ENCODE assay signal across 14 mouse cellular contexts in genomic region chr2:149873346-149873745, GRCm38 (mm10). TPM values are rescaled to one million over a fixed set of nuclear protein-coding genes. Genes with fewer than 3 reads are reported as not detected.
DNase-seq lines count a peak whose midpoint lies in the region; ATAC-seq lines count a peak whose summit lies in the region.
"Had no signal": no experiment of that assay in that cellular context is flagged by ENCODE, and none has a peak within 500 bp of the region (broad histone marks: within the 10 kb centered on the region; RNA-seq: fewer than 3 reads in every experiment).

No protein-coding gene starts in this region.

- no peak overlapping the region for H3K4me3 ChIP-seq in heart, embryonic 15.5 days
- H3K4me3 ChIP-seq: embryonic facial prominence, embryonic 12.5 days; stomach, embryonic 15.5 days had no signal

- H3K9me3 ChIP-seq in heart, embryonic 15.5 days (replicated peaks): no peaks in the 10 kb centered on the region
- H3K9me3 ChIP-seq: embryonic facial prominence, embryonic 12.5 days; stomach, embryonic 15.5 days had no signal

- intact Hi-C loops in left cerebral cortex, postnatal 10 days (cut with DNase I): no loop called here

- no peak for DNase-seq in cerebellum, postnatal 10 days
- peak; percentile 66 to 69 for DNase-seq in cerebellum, adult 18-20 months
- peak; percentile 67 to 68 for DNase-seq in left cerebral cortex, postnatal 10 days (ENCODE audit: extremely low spot score in 1 of 2, low spot score in 2 of 2)
- DNase-seq in lung, postnatal 36 days: no peak
- DNase-seq in Muller cell, postnatal 12 days (ENCODE audit: inconsistent ontology term): no peak
- no peak for DNase-seq in lung, postnatal 4 days
- DNase-seq: gastrocnemius, postnatal 10 days; lung, adult 2 months; midbrain, embryonic 14.5 days had no signal

- WGBS in heart, embryonic 15.5 days: 61% methylated on average over 3 of the region's 3 CpGs

- no peaks in the 10 kb centered on the region for H3K36me3 ChIP-seq in heart, embryonic 15.5 days
- H3K36me3 ChIP-seq: embryonic facial prominence, embryonic 12.5 days; stomach, embryonic 15.5 days had no signal

- H3K4me1 ChIP-seq in heart, embryonic 15.5 days (replicated peaks): no peaks in the 10 kb centered on the region
- H3K4me1 ChIP-seq: embryonic facial prominence, embryonic 12.5 days; stomach, embryonic 15.5 days had no signal

- H3K9ac ChIP-seq in heart, embryonic 15.5 days: no peak overlapping the region
- H3K9ac ChIP-seq: embryonic facial prominence, embryonic 12.5 days; stomach, embryonic 15.5 days had no signal

- H3K4me2 ChIP-seq in heart, embryonic 15.5 days: no peak overlapping the region
- H3K4me2 ChIP-seq: embryonic facial prominence, embryonic 12.5 days; stomach, embryonic 15.5 days had no signal

- ATAC-seq in cerebellum, adult (ENCODE audit: insufficient number of reproducible peaks, low FRiP score, low TSS enrichment): peak; percentile 96
- peak; percentile 50; the same call in 1 of the 2 replicates for ATAC-seq in heart, embryonic 15.5 days (replicated peaks; ENCODE audit: insufficient number of reproducible peaks, insufficient read depth, low FRiP score, low read depth)

- no peak overlapping the region for H3K27ac ChIP-seq in heart, embryonic 15.5 days
- H3K27ac ChIP-seq: embryonic facial prominence, embryonic 12.5 days; stomach, embryonic 15.5 days had no signal

- no peaks in the 10 kb centered on the region for H3K27me3 ChIP-seq in heart, embryonic 15.5 days
- H3K27me3 ChIP-seq: embryonic facial prominence, embryonic 12.5 days; stomach, embryonic 15.5 days had no signal

RNA-seq across cellular contexts. Expression of gene C530025M09Rik, which starts 42.3 kb away (rescaled TPM):
- not detected in 2 replicates for polyA plus RNA-seq in heart, embryonic 15.5 days (2015; fragmentation: Nextera tagmentation; extraction: Ambion mirVana)
- total RNA-seq in left cerebral cortex, postnatal 10 days (2021): 1 to 10 TPM; 1.2 to 1.3 TPM
- total RNA-seq: gastrocnemius, postnatal 10 days; MEL had no signal
- polyA plus RNA-seq: lung, adult 2 months; stomach, embryonic 15.5 days had no signal

RNA-seq across cellular contexts. Expression of gene Syndig1, which starts 44.3 kb away (rescaled TPM):
- polyA plus RNA-seq in heart, embryonic 15.5 days (2015; fragmentation: Nextera tagmentation; extraction: Ambion mirVana): 2.7 and 2.9 TPM in 2 replicates
- total RNA-seq in left cerebral cortex, postnatal 10 days (2021): 10 to 100 TPM; 58.7 to 65.8 TPM
- total RNA-seq: MEL had no signal

Comparison
In these comparisons a context has a peak if more than half of its experiments do, and no peak if none do; other contexts are left out.
1. DNase-seq: peak in cerebellum, adult 18-20 months (2 of 2) and left cerebral cortex, postnatal 10 days (2 of 2); none in cerebellum, postnatal 10 days (0 of 2), lung, postnatal 36 days (single experiment), Muller cell, postnatal 12 days (single experiment) and lung, postnatal 4 days (0 of 2).